Mouse (Mus musculus): ENCODE data around the gene Rpl21. TPM values are rescaled to one million over a fixed set of nuclear protein-coding genes. Genes with fewer than 3 reads are reported as not detected.
"Not testable (repeated sequence)": the region's sequence is repeated elsewhere in the genome, so short reads cannot be mapped to it uniquely, and the experiment has no call there.

Rpl21 gene
- total and polyA plus RNA-seq, 3 experiments: 70.7 to 468 TPM; not detected in 1

DNA sequence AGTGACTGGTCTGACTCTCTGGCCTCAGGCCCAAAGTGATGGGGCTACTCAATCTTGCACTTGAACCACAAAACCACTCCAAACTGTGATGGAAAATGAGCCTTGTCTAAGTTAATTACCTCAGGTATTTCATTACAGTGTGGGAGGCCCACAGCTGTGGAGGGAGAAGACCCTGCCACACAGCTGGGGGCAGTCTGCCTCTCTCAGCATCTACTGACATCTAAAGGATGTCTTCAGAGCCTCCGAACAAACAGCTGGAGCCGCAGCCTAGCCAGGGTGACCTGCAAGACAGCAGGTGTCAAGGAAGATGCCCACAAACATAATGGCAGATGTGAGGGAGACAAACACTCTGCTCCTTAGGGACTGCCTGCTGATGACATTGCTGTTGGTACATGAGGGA lies 43.3 kb downstream of the Rpl21 start:
- H3K36me3 ChIP-seq (ENCODE audit: control insufficient read depth in 1 of 2, insufficient read depth in 2 of 2, low read length in 2 of 2): peaks cover 0 to 9% of the 10 kb centered on the region in 2 experiments; a peak in 2 of 4 replicates
- no peaks in the 10 kb centered on the region for H3K79me2 ChIP-seq (ENCODE audit: control insufficient read depth, insufficient read depth, low read length, poor library complexity)
- peaks cover 6 to 8% of the 10 kb centered on the region in 2 experiments; a peak in 3 of 4 replicates for H3K4me1 ChIP-seq (ENCODE audit: control insufficient read depth in 1 of 2, insufficient read depth in 2 of 2, low read length in 2 of 2)
- no peak overlapping the region for H3K9ac ChIP-seq (ENCODE audit: control insufficient read depth, low read depth, low read length, poor library complexity, severe bottlenecking)
- H3K27ac ChIP-seq (ENCODE audit: control insufficient read depth, low read depth, low read length): no peak overlapping the region
- no peaks in the 10 kb centered on the region for H3K9me3 ChIP-seq (replicated peaks; ENCODE audit: insufficient read depth, low read length)
- H3K27me3 ChIP-seq (ENCODE audit: control insufficient read depth in 1 of 2, insufficient read depth in 2 of 2, low read length in 2 of 2): no peaks in the 10 kb centered on the region
- TF ChIP-seq MXI1 (IDR thresholded peaks at IDR 0.05; ENCODE audit: low read depth, low read length) (no peak), USF1 (IDR thresholded peaks at IDR 0.05; ENCODE audit: low read depth, low read length) (no peak), JUND (IDR thresholded peaks at IDR 0.05; ENCODE audit: low read depth, low read length) (no peak), MYB (IDR thresholded peaks at IDR 0.05; ENCODE audit: low read depth, low read length) (no peak), TAL1 (IDR thresholded peaks at IDR 0.05; ENCODE audit: low read length) (no peak), KAT2A (conservative IDR thresholded peaks at IDR 0.05; ENCODE audit: low read depth, low read length) (no peak), MYC (IDR thresholded peaks at IDR 0.05; ENCODE audit: low read depth, low read length) (no peak), RAD21 (IDR thresholded peaks at IDR 0.05; ENCODE audit: low read depth, low read length) (no peak), RCOR1 (IDR thresholded peaks at IDR 0.05; ENCODE audit: low read depth, low read length) (no peak), SMC3 (IDR thresholded peaks at IDR 0.05; ENCODE audit: low read depth, low read length) (no peak), E2F4 (IDR thresholded peaks at IDR 0.05; ENCODE audit: borderline replicate concordance, low read depth, low read length) (no peak), POLR2AphosphoS2 (IDR thresholded peaks at IDR 0.05; ENCODE audit: low read length) (no peak), ZNF384 (IDR thresholded peaks at IDR 0.05; ENCODE audit: low read depth, low read length) (no peak), POLR2AphosphoS5 (IDR thresholded peaks at IDR 0.05; ENCODE audit: borderline replicate concordance, low read depth, low read length) (no peak), GATA1 (IDR thresholded peaks at IDR 0.05; ENCODE audit: low read depth, low read length) (no peak)
- DNase-seq (ENCODE audit: low read depth, low spot score): no peak
- no peak overlapping the region for H3K4me3 ChIP-seq (ENCODE audit: control insufficient read depth in 1 of 2, insufficient read depth in 1 of 2, low read depth in 2 of 2, low read length in 2 of 2)

GRCm38 (mm10) chr5:146877882-146878281 lies 45.2 kb downstream of the Rpl21 start:
- H3K36me3 ChIP-seq (ENCODE audit: control insufficient read depth in 1 of 2, insufficient read depth in 2 of 2, low read length in 2 of 2); H3K27ac ChIP-seq (ENCODE audit: control insufficient read depth, low read depth, low read length); H3K9me3 ChIP-seq (replicated peaks; ENCODE audit: insufficient read depth, low read length); H3K79me2 ChIP-seq (ENCODE audit: control insufficient read depth, insufficient read depth, low read length, poor library complexity); H3K4me3 ChIP-seq (ENCODE audit: control insufficient read depth in 1 of 2, insufficient read depth in 1 of 2, low read depth in 2 of 2, low read length in 2 of 2); H3K4me1 ChIP-seq (ENCODE audit: control insufficient read depth in 1 of 2, insufficient read depth in 2 of 2, low read length in 2 of 2); H3K27me3 ChIP-seq (ENCODE audit: control insufficient read depth in 1 of 2, insufficient read depth in 2 of 2, low read length in 2 of 2); H3K9ac ChIP-seq (ENCODE audit: control insufficient read depth, low read depth, low read length, poor library complexity, severe bottlenecking): not testable (repeated sequence)
- TF ChIP-seq TCF12 (IDR thresholded peaks at IDR 0.05; ENCODE audit: low read depth, low read length): 0 out of 2 replicates have a peak, but pooled peaks have one; percentile 39
- peak; percentile 68; the same call in 1 of the 2 replicates for TF ChIP-seq GATA1 (IDR thresholded peaks at IDR 0.05; ENCODE audit: low read depth, low read length)
- peak; percentile 100 for TF ChIP-seq ETS1 (IDR thresholded peaks at IDR 0.05; ENCODE audit: low read depth, low read length)
- peak; percentile 86 for TF ChIP-seq SIN3A (IDR thresholded peaks at IDR 0.05; ENCODE audit: low read length)
- peak; percentile 92 for TF ChIP-seq ZNF384 (IDR thresholded peaks at IDR 0.05; ENCODE audit: low read depth, low read length)
- TF ChIP-seq MXI1 (IDR thresholded peaks at IDR 0.05; ENCODE audit: low read depth, low read length): 0 out of 2 replicates have a peak, but pooled peaks have one; percentile 35
- TF ChIP-seq EP300 (IDR thresholded peaks at IDR 0.05; ENCODE audit: low read depth in 1 of 2, low read length in 2 of 2): peak; percentile 68 to 69
- TF ChIP-seq JUND (IDR thresholded peaks at IDR 0.05; ENCODE audit: low read depth, low read length): 0 out of 2 replicates have a peak, but pooled peaks have one; percentile 42
- peak; percentile 60; the same call in 1 of the 2 replicates for TF ChIP-seq MAFK (IDR thresholded peaks at IDR 0.05; ENCODE audit: borderline replicate concordance, low read depth, low read length)
- TF ChIP-seq BHLHE40 (IDR thresholded peaks at IDR 0.05; ENCODE audit: borderline replicate concordance, low read depth, low read length): 0 out of 2 replicates have a peak, but pooled peaks have one; percentile 47
- peak; percentile 78 for DNase-seq (ENCODE audit: low read depth, low spot score)
